Mouse (Mus musculus): ENCODE results near the gene Hnf1a.

The Hnf1a gene

DNA sequence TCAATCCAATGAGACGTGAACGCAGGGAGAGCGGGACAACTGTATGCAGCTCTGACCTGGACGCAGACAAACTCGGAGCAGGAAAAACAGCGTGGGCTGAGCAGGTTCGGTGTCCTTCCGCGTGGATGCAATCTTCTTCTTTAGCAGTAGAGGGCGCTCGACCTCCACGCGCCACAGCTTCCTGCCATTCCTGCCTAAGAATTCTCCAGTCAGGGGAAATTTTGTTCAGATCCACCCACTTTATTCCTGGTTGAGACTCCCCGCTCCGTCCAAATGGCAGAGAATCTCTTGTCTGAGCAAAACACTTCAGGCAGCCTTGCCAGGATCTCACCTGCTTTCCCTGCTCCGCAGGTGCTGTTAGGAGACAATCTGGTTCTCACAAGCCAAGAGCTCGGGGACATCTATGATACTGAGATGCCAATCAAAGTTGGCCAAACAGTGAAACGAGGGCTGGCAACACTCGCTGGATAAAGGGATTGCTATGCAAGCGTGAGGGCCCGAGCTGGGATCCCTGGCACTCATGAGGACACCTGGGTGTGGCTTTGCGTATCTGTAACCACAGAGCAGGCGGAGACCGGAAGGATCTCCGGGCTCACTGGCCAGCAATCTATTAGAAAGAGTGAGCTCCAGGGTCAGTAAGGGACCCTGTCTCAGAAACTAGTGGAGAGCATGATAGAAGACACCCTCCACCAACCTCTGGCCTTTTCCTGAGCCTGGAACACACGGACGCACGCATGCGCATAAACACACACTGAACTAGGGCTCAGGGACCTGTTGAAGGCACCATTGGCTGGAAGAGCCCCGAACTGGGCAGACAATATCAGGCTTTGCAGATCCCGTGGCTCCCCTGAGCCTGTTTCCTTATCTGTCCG, 8.6 kb upstream of the Hnf1a start:
- DNase-seq (ENCODE audit: low read depth, low spot score) = peak; percentile 50

DNA sequence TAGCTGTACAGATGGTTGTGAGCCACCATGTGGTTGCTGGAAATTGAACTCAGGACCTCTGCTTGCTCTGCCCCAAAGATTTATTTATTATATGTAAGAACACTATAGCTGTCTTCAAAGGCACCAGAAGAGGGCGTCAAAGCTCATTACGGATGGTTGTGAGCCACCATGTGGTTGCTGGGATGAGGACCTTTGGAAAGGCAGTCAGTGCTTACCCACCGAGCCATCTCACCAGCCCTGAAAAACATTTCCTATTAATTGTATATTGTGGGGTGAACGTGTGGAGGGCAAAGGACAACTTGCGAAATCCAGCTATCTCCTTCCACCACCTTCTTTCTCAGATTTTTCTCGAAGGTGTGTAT, 8.0 kb upstream of the Hnf1a start:
- no peak for DNase-seq (ENCODE audit: low read depth, low spot score)

GRCm38 (mm10) chr5:114978473-114978872, 7.6 kb upstream of the Hnf1a start:
- DNase-seq (ENCODE audit: low read depth, low spot score) = no peak

DNA sequence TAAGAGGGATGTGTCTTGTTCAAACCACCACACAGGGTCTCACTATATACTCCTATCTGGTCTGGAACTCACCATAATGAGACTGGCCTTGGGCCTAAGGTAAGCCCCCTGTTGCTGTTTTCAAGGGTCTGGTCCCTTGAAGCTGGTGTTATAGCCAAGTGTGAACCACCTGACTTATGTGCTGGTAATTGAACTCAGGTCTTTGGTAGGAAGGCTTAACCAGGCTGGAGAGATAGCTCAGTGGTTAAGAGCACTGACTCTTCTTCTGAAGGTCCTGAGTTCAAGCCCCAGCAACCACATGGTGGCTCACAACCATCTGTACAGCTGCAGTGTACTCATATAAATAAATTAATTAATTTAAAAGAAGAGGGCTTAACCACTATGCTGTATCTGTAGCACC, 6.0 kb upstream of the Hnf1a start:
- no peak for DNase-seq (ENCODE audit: low read depth, low spot score)

DNA sequence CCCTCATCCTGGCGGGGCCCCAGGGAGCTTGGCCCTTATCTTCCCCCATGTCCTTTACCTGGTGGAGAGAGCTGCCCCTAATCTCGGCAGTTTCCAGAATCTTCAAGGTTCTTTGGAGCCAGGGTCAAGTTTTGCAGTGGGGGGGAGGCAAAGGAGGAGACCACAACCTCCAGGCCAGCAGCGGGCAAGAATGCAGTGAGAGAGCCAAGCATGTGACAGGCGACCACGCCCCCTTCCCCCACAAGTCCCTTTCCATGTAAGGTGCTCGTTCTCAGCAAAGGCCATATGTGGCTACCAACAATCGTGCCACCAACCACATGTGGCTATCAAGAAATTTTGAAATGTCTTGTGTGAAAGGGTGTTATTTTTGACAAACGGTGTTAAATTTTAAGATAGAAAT, 2.2 kb upstream of the Hnf1a start:
- DNase-seq (ENCODE audit: low read depth, low spot score) = no peak

DNA sequence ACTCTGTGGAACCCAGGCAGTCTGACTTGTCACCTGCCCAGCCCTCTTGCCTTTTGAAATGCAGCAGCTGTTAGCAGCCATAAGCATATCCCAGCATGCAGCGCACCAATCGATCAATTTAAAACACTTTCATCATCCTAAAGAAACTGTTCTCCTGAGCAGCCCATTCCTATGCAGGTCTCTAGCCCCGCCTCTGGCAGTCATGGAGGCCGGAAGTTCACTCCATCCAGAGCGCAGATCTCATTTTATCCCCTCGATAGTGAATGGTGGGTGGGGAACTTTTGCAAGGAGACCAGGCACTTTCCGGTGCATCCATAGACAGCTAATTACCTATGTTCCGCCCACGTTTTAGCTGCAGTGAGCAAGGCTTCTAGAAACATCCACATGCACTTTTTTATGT, 1.3 kb upstream of the Hnf1a start:
- no peak for DNase-seq (ENCODE audit: low read depth, low spot score)

- DNase-seq (ENCODE audit: low read depth, low spot score) = no peak
These were observed 1.2 kb downstream of the Hnf1a start for GRCm38 (mm10) chr5:114969609-114970215.

DNA sequence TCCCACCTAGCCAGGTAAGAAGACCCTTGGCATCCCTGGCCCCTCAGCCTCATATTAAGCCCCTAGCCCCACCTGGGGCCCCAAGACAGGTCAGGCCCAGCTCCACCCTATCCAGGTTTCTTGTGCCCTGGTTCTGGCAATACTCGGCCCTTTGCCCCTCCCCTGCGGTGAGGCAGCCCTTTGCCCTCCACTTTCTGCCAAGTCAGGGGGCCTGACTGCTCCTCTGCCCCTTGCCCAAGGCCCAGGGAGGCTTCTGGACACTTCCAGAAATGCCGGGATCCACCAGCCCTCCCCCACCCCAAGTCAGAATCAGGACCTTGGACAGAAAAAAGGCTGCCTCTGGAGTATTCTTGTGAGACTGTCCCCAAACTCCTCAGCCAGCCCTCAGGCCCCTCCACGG, 1.8 kb downstream of the Hnf1a start:
- no peak for DNase-seq (ENCODE audit: low read depth, low spot score)

DNA sequence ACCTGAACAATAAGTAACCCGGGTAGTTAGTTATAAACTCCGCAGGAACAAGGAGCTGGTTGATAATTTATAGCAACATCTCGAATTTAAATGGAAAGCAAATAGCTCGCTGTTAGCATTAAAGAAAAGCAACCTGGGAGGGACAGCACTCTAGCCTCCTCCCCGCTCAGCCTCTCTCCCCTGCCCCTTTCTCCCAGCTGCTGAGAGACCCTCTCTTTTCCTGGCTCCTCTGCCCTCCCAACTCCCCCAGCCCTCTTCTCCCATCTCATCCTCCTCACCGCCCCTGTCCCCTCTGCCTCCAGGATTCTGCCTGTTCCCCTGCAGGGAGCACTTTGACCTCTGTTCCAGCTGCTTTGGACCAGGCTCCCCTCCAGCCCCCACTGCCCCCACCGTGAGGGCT, 2.2 kb downstream of the Hnf1a start:
- no peak for DNase-seq (ENCODE audit: low read depth, low spot score)

GRCm38 (mm10) chr5:114967523-114968268, 3.2 kb downstream of the Hnf1a start:
- DNase-seq (ENCODE audit: low read depth, low spot score) = no peak

- no peak for DNase-seq (ENCODE audit: low read depth, low spot score)
These were observed 5.7 kb downstream of the Hnf1a start for GRCm38 (mm10) chr5:114964967-114965898.

DNA sequence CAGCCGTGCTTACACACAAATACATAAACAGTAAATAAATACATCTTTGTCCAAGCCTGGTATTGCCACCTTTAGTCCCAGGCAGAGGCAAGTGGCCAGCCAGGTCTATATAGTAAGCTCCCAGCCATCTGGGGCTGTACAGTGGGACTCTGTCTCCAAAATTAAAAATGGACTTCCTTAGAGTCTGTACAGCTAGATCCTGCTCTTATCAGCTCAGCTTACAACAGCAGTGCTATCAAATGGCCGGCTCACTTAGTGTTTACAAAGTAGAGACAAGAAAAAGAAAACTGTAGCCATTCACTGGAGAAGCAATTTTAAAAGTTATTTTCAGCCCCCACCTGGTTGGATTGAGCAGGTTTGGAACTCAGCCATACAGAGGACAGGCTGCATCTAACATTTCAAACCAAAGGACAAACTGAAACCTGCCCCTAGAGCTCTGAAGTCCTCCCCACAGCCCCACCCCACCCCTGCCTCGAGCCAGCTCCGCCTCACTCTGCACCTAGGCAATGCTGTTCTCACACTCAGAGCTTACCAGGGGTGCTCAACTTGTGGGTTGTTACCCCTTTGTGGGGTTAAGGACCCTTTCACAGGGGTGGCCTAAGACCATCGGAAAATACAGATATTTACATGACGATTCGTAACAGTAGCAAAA, 6.5 kb downstream of the Hnf1a start:
- DNase-seq (ENCODE audit: low read depth, low spot score) = no peak

DNA sequence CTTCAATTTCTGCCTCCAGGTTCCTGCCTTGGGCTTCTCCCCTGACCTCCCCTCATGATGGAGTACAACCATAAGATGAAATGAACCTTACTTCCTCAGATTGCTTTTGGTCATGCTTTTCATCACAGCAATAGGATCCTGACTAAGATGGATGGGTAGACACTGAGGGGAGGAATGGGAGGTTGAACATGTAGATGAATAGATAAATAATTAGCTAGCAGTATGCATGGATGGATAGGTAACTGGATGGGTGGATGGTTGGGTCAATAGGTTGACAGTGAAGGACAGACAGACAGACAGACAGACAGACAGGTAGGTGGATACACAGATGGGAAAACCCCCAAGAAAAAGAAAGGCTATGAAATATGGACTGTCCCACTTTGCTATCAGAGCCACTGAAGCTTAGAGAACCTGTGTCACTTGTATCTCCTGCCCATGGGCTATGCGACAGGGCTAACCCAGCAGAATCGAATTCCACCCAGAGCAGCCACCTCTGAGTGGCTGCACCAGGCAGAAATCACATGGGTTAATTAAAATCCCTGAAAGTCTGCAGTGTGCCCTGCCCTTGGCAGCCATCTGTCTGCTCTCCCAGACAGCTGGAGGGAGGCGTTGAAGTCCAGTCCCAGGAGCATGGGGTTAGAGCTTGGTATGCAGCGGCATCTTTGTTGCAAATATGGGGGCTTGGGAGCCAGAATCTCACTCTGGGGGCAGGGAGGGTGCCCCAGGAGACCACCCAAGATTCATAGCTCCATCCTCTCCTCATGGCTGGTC, 9.1 kb downstream of the Hnf1a start:
- no peak for DNase-seq (ENCODE audit: low read depth, low spot score)

GRCm38 (mm10) chr5:114958069-114958468, 12.8 kb downstream of the Hnf1a start:
- DNase-seq (ENCODE audit: low read depth, low spot score) = no peak

- no peak for DNase-seq (ENCODE audit: low read depth, low spot score)
These were observed 17.6 kb downstream of the Hnf1a start for GRCm38 (mm10) chr5:114953326-114953725.

DNA sequence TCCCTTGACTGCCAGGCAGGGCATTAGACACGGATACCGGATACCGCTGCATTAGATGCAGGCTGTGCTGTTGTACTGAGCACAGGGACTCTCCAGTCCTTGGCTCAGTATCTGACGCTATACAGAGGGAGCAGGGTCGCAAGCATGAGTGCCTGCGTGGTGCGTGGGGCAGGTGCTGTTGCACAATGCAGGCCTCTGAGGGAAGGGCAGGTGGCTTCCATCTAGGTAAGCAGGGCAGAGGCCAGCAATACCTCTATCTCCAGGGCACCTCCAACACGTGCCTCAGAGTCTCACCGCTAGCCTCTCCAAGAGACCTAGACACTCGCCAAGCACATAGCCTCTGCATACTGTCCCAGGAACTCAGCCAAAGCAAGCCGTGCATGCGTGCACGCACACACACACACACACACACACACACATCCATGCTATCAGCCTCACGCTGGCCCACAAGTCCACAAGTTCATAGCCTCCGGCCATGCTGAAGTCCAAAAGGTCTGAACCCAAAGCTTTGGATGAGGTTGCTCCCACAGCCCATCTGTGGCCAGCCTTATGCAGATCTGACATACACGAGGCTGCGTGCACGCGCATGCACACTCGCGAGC, 19.5 kb downstream of the Hnf1a start:
- no peak for DNase-seq (ENCODE audit: low read depth, low spot score)

GRCm38 (mm10) chr5:114950669-114951068, 20.2 kb downstream of the Hnf1a start:
- no peak for DNase-seq (ENCODE audit: low read depth, low spot score)

GRCm38 (mm10) chr5:114949812-114950211, 21.1 kb downstream of the Hnf1a start:
- no peak for DNase-seq (ENCODE audit: low read depth, low spot score)

DNA sequence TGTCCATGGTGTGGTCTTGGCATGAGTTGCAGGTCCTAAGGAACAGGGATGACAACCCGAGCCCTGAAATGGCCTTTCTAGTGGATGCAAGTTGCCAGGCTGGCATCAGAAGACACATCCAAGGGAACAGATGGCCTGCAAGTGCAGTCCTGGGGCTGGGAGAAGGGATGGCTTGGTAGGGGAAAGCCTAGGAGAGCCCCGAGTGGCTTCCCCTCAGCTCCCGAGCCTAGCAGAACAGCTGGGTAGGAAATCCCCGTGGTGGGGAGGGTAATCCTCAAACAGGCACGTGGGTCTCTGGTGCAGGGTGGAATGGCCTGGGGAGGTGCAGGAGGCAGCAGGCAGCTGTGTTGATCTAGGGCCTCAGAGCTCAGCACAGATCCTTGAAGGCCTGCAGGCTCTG, 21.6 kb downstream of the Hnf1a start:
- no peak for DNase-seq (ENCODE audit: low read depth, low spot score)

DNA sequence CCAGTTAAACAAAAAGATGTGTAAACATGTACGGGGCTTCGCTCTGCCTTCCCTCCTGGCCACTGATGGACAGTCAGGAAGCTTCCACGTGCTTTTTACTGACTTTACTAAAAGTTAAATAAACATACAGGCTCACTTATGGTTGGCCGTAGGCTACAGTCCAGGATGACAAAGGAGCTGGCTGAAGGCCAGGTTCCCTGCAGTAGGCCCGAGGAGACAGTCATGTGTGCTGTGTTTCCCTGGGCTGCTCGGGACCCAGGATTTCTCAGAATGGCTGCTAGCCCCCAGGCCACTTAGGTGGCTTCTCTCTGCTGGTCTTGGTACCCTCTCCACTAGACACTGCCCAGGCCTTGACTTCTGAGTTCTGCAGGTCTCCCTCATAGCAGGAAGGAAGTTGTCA, 22.0 kb downstream of the Hnf1a start:
- no peak for DNase-seq (ENCODE audit: low read depth, low spot score)

All from retina, adult 2 months (tissue).